Mouse (Mus musculus): ENCODE data around the gene Immp2l. TPM values are rescaled to one million over a fixed set of nuclear protein-coding genes. Genes with fewer than 3 reads are reported as not detected.

Immp2l gene
- polyA plus RNA-seq, 1 experiment, result 0.19 TPM

- no peak for TF ChIP-seq GATA1 (IDR thresholded peaks at IDR 0.05; ENCODE audit: low read length)
These were observed 461.0 kb downstream of the Immp2l start for GRCm38 (mm10) chr12:41484689-41485511.

GRCm38 (mm10) chr12:41485512-41486215, 461.8 kb downstream of the Immp2l start:
- TF ChIP-seq GATA1 (IDR thresholded peaks at IDR 0.05; ENCODE audit: low read length), result no peak

- no peak for TF ChIP-seq GATA1 (IDR thresholded peaks at IDR 0.05; ENCODE audit: low read length)
These were observed 462.4 kb downstream of the Immp2l start, which contains the start of gene Lrrn3 for GRCm38 (mm10) chr12:41486331-41486730. Gene Lrrn3, minus strand, starts transcription at chr12:41486431.

- no peak for TF ChIP-seq GATA1 (IDR thresholded peaks at IDR 0.05; ENCODE audit: low read length)
These were observed 463.1 kb downstream of the Immp2l start for GRCm38 (mm10) chr12:41487005-41487404.

- no peak for TF ChIP-seq GATA1 (IDR thresholded peaks at IDR 0.05; ENCODE audit: low read length)
These were observed 470.7 kb downstream of the Immp2l start for GRCm38 (mm10) chr12:41494620-41495019.

- no peak for TF ChIP-seq GATA1 (IDR thresholded peaks at IDR 0.05; ENCODE audit: low read length)
These were observed 476.3 kb downstream of the Immp2l start for GRCm38 (mm10) chr12:41500049-41500820.

- TF ChIP-seq GATA1 (IDR thresholded peaks at IDR 0.05; ENCODE audit: low read length), result no peak
These were observed 484.7 kb downstream of the Immp2l start for GRCm38 (mm10) chr12:41508610-41509009.

GRCm38 (mm10) chr12:41510588-41510987, 486.7 kb downstream of the Immp2l start:
- TF ChIP-seq GATA1 (IDR thresholded peaks at IDR 0.05; ENCODE audit: low read length), result no peak

- no peak for TF ChIP-seq GATA1 (IDR thresholded peaks at IDR 0.05; ENCODE audit: low read length)
These were observed 495.0 kb downstream of the Immp2l start for GRCm38 (mm10) chr12:41518897-41519296.

- no peak for TF ChIP-seq GATA1 (IDR thresholded peaks at IDR 0.05; ENCODE audit: low read length)
These were observed 496.4 kb downstream of the Immp2l start for GRCm38 (mm10) chr12:41520326-41520725.

GRCm38 (mm10) chr12:41521671-41522070, 497.8 kb downstream of the Immp2l start:
- no peak for TF ChIP-seq GATA1 (IDR thresholded peaks at IDR 0.05; ENCODE audit: low read length)

GRCm38 (mm10) chr12:41526688-41527087, 502.8 kb downstream of the Immp2l start:
- TF ChIP-seq GATA1 (IDR thresholded peaks at IDR 0.05; ENCODE audit: low read length), result no peak

GRCm38 (mm10) chr12:41528410-41528809, 504.5 kb downstream of the Immp2l start:
- TF ChIP-seq GATA1 (IDR thresholded peaks at IDR 0.05; ENCODE audit: low read length), result no peak

GRCm38 (mm10) chr12:41539989-41540388, 516.1 kb downstream of the Immp2l start:
- no peak for TF ChIP-seq GATA1 (IDR thresholded peaks at IDR 0.05; ENCODE audit: low read length)

- TF ChIP-seq GATA1 (IDR thresholded peaks at IDR 0.05; ENCODE audit: low read length), result peak; percentile 41
These were observed 527.7 kb downstream of the Immp2l start for GRCm38 (mm10) chr12:41551578-41551977.

GRCm38 (mm10) chr12:41557832-41558231, 533.9 kb downstream of the Immp2l start:
- no peak for TF ChIP-seq GATA1 (IDR thresholded peaks at IDR 0.05; ENCODE audit: low read length)

All from G1E-ER4 (cell line).